Mouse (Mus musculus) brain, embryonic 14.5 days (tissue): ENCODE measurements around the gene Usp29.

Experiments used
- CTCF ChIP-seq: fragments of 200-500 bp; IDR thresholded peaks from 2 replicates; pipeline ENCODE4 v1.5.1; 2012; ENCODE audit warnings: inconsistent platforms, mild to moderate bottlenecking, moderate library complexity, borderline replicate concordance; ENCODE audit not compliant: insufficient read depth, insufficient read length; ENCODE audit errors: extremely low read depth
- POLR2A ChIP-seq: fragments of 200-500 bp; IDR thresholded peaks from 2 replicates; pipeline ENCODE4 v1.6.1; 2012; ENCODE audit warnings: mild to moderate bottlenecking, inconsistent platforms, borderline replicate concordance; ENCODE audit not compliant: poor library complexity, insufficient read depth, insufficient read length, severe bottlenecking; ENCODE audit errors: extremely low read depth

DNA sequence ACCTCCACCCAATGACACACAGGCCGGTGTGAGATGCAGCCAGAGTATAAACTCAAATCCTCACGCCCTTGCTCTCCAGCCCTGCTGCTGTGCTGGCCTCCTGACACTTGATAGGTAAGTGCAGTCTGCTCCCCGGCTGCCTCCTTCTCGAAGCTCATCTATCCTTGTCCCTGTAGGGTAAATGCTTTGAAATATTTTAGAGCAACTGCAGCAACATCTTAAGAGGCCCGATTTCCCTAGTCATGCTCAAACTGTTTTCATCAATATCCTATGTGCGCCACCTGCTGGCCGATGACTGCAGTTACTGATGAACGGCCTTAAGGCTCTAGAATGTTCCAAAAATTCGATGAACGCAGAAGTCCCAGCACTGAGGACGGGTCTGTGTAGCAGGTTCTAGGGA is 206.7 kb downstream of the Usp29 start:
- peak; percentile 83 for TF ChIP-seq CTCF
- TF ChIP-seq POLR2A: no peak
